Mouse (Mus musculus) stomach, postnatal 0 days (tissue): ENCODE results near the gene Adam15. TPM values are rescaled to one million over a fixed set of nuclear protein-coding genes. Genes with fewer than 3 reads are reported as not detected.

Experiments used
- ATAC-seq: fragments of 200-750 bp; cut with Nextera tagmentation; 2 replicates; pipeline ENCODE4 v1.8.0; 2017; ENCODE audit not compliant: low FRiP score, low TSS enrichment
- DNase-seq: peaks from one replicate; pipeline ENCODE4 v3.0.0-alpha.2; 2016; ENCODE audit warnings: low spot score
- H3K27ac ChIP-seq: fragments of 300-500 bp; sonication (generic); replicated peaks from 2 replicates; pipeline ENCODE4 v1.5.1; 2014; ENCODE audit warnings: mild to moderate bottlenecking, control low read depth
- H3K27me3 ChIP-seq: fragments of 300-500 bp; sonication (generic); 2 replicates; pipeline ENCODE4 v1.6.1; 2014; ENCODE audit warnings: low read length; ENCODE audit not compliant: control insufficient read depth, insufficient read depth
- H3K36me3 ChIP-seq: fragments of 300-500 bp; sonication (generic); 2 replicates; pipeline ENCODE4 v1.6.1; 2014; ENCODE audit warnings: low read length, mixed read lengths; ENCODE audit not compliant: control insufficient read depth, insufficient read depth
- H3K4me1 ChIP-seq: fragments of 300-500 bp; sonication (generic); replicated peaks from 2 replicates; pipeline ENCODE4 v1.6.1; 2014; ENCODE audit warnings: antibody characterized with exemption; ENCODE audit not compliant: control insufficient read depth, insufficient read depth
- H3K4me2 ChIP-seq: fragments of 300-500 bp; sonication (generic); replicated peaks from 2 replicates; pipeline ENCODE4 v1.6.1; 2014; ENCODE audit warnings: low read depth, mild to moderate bottlenecking, control low read depth, moderate library complexity
- H3K4me3 ChIP-seq: fragments of 300-500 bp; sonication (generic); 2 replicates; pipeline ENCODE4 v1.5.1; 2014; ENCODE audit warnings: low read depth, low read length, control low read depth
- H3K9ac ChIP-seq: fragments of 300-500 bp; sonication (generic); 2 replicates; pipeline ENCODE4 v1.6.1; 2014; ENCODE audit warnings: mild to moderate bottlenecking, low read length, control low read depth, mixed read lengths
- H3K9me3 ChIP-seq: fragments of 300-500 bp; sonication (generic); 2 replicates; pipeline ENCODE4 v1.6.1; 2016; ENCODE audit warnings: low read length; ENCODE audit not compliant: control insufficient read depth
- CTCF ChIP-seq: IDR thresholded peaks from 2 replicates; pipeline ENCODE4 v1.5.1; 2016; ENCODE audit warnings: antibody characterized with exemption, low read depth, mild to moderate bottlenecking, moderate library complexity
- EP300 ChIP-seq: optimal IDR thresholded peaks from 2 replicates; pipeline ENCODE3; 2016; ENCODE audit warnings: antibody characterized with exemption
- WGBS: fragments of 180-500 bp; shearing (Covaris S2); extraction: QIAGEN DNeasy Blood & Tissue Kit; methylation state at CpG from one replicate; pipeline ENCODE4 v1.1.7; 2014; 5-methylcytosine and 5-hydroxymethylcytosine counted together
- polyA plus RNA-seq: library from polyadenylated mRNA; unstranded; fragments of >200 nt; fragmentation: Nextera tagmentation; extraction: Ambion mirVana; gene quantifications from 2 replicates; pipeline ENCODE4 v1.2.1, GENCODE M21; 2015

Gene Adam15
- polyA plus RNA-seq, 1 experiment from 2014 or later = 43.0 TPM

- Histone ChIP-seq H3K4me1 (peaks cover 5% of the 10 kb centered on the region), H3K36me3 (peaks cover 7% of the 10 kb centered on the region; the same call in 1 of the 2 replicates), H3K27ac (no peak overlapping the region), H3K4me3 (no peak overlapping the region), H3K9ac (peak overlapping the region; percentile 5; the same call in 1 of the 2 replicates), H3K27me3 (no peaks in the 10 kb centered on the region), H3K4me2 (peak overlapping the region; percentile 43), H3K9me3 (no peaks in the 10 kb centered on the region)
- TF ChIP-seq EP300 (no peak), CTCF (peak; percentile 97)
- ATAC-seq = peak; percentile 24
- peak; percentile 86 for DNase-seq
- WGBS = 8% methylated on average over 11 of the region's 11 CpGs
Measured at GRCm38 (mm10) chr3:89340465-89340864, 9.3 kb downstream of the Adam15 start.

- Histone ChIP-seq H3K9ac (no peak overlapping the region), H3K27me3 (no peaks in the 10 kb centered on the region), H3K4me3 (no peak overlapping the region), H3K4me2 (no peak overlapping the region), H3K4me1 (peaks cover 5% of the 10 kb centered on the region), H3K27ac (peak overlapping the region; percentile 40; the same call in 1 of the 2 replicates), H3K36me3 (peaks cover 7% of the 10 kb centered on the region; the same call in 1 of the 2 replicates), H3K9me3 (no peaks in the 10 kb centered on the region)
- TF ChIP-seq CTCF (peak; percentile 96), EP300 (no peak)
- ATAC-seq = peak; percentile 33
- WGBS = 28% methylated on average over 8 of the region's 8 CpGs
- peak; percentile 86 for DNase-seq
Measured at GRCm38 (mm10) chr3:89339416-89339815, 10.4 kb downstream of the Adam15 start.

- peak within 1 kb of the TSS; percentile 89 for H3K27ac ChIP-seq
- TF ChIP-seq EP300 (no peak), CTCF (0 out of 2 replicates have a peak, but pooled peaks have one; percentile 1)
- H3K4me2 ChIP-seq = peak within 1 kb of the TSS; percentile 91
- peaks cover 2% of the 10 kb centered on the region; the same call in 1 of the 2 replicates for H3K36me3 ChIP-seq
- peaks cover 5% of the 10 kb centered on the region for H3K4me1 ChIP-seq
- H3K9ac ChIP-seq = peak within 1 kb of the TSS; percentile 85
- ATAC-seq (peak; percentile 66), DNase-seq (peak; percentile 79)
- no peaks in the 10 kb centered on the region for H3K27me3 ChIP-seq
- no peaks in the 10 kb centered on the region for H3K9me3 ChIP-seq
- peak within 1 kb of the TSS; percentile 78 for H3K4me3 ChIP-seq
- 1% methylated on average over 44 of the region's 44 CpGs for WGBS
Measured at GRCm38 (mm10) chr3:89337721-89338578, 11.8 kb downstream of the Adam15 start, which contains the start of gene Efna4. TSS of gene Efna4 (minus strand) at chr3:89338028.

GRCm38 (mm10) chr3:89337062-89337720 is 12.6 kb downstream of the Adam15 start:
- no peaks in the 10 kb centered on the region for H3K9me3 ChIP-seq
- TF ChIP-seq CTCF (no peak), EP300 (no peak)
- peak; percentile 2; the same call in 1 of the 2 replicates for ATAC-seq
- H3K4me2 ChIP-seq = peak overlapping the region; percentile 91
- H3K9ac ChIP-seq = peak overlapping the region; percentile 85
- peaks cover 5% of the 10 kb centered on the region for H3K4me1 ChIP-seq
- H3K36me3 ChIP-seq = peaks cover 2% of the 10 kb centered on the region; the same call in 1 of the 2 replicates
- DNase-seq = no peak
- WGBS = under 1% methylated on average over 20 of the region's 21 CpGs
- peak overlapping the region; percentile 78 for H3K4me3 ChIP-seq
- peak overlapping the region; percentile 89 for H3K27ac ChIP-seq
- H3K27me3 ChIP-seq = no peaks in the 10 kb centered on the region

GRCm38 (mm10) chr3:89336529-89336928 is 13.3 kb downstream of the Adam15 start:
- no peak for DNase-seq

More at GRCm38 (mm10) chr3:89336529-89336928, 13.3 kb downstream of the Adam15 start:
- no peak overlapping the region for H3K9ac ChIP-seq
- H3K27ac ChIP-seq = no peak overlapping the region
- no peak for ATAC-seq
- H3K4me3 ChIP-seq = peak overlapping the region; percentile 78; the same call in 1 of the 2 replicates
- no peaks in the 10 kb centered on the region for H3K27me3 ChIP-seq
- no peaks in the 10 kb centered on the region for H3K9me3 ChIP-seq
- 22% methylated on average over 6 of the region's 6 CpGs for WGBS
- peaks cover 5% of the 10 kb centered on the region for H3K4me1 ChIP-seq
- TF ChIP-seq EP300 (no peak), CTCF (no peak)
- H3K36me3 ChIP-seq = peaks cover 2% of the 10 kb centered on the region; the same call in 1 of the 2 replicates
- peak overlapping the region; percentile 91; the same call in 1 of the 2 replicates for H3K4me2 ChIP-seq
